Mouse (Mus musculus): ENCODE results near the gene Slc51b.

Slc51b gene

DNA sequence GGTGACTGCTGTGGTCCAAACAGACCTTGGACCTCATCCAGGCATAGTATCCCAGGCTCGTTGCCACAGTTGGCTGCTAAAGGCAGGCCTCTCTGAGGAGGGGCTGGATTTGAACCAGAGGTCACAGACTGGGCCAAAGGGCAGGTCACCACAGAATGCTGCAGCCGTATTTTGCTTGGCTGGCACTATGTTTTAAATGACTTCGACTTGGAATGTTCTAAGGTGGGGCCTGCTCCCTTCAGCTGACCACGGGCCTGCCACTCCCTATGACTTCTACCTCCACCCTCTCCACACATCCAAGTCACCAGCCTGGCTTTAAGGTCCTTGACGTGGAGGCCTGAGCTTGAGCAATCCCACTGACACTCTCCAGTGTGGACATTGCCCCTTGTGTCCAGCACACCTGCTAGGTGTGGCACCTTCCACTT lies 13.9 kb downstream of the Slc51b start:
- no peak for DNase-seq (ENCODE audit: low spot score)

DNA sequence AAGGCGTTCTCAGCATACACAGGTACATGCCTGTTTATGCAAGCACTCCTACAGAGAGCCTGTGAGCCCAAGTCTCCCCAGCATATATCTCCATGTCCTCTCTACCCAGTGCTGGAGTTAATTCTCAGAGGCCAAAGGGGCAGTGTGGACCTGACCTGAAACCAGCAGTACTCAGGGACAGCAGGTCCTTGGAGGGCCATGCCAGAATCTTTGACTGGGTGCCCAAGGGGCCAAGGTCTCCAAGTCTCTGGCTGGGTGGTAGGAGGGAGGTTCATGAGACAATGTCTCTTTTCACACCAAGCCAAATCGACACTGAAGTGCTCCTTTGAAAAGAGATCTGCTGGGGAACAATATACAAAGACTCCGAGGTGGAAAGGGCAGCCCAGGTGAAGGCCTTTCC lies 14.9 kb downstream of the Slc51b start:
- no peak for DNase-seq (ENCODE audit: low spot score)

DNA sequence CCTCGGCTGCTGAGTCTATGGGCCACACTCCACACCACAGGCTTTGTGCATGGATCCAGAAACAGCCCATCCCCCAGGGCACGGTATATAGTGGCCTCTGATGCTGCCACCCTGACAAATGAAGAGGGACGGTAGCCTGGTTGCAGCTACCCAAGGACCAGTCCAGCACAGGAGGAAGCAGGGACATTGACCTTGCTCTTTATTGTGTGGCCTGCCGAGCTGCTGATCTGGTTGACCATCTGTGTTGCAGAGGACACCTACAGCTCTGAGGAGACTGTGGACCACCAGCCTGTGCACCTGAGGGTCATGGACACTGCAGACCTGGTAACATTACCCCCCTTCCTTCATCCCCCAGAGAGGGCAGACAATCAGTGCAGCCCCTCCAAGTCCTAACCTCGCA lies 15.4 kb downstream of the Slc51b start:
- no peak for DNase-seq (ENCODE audit: low spot score)

DNA sequence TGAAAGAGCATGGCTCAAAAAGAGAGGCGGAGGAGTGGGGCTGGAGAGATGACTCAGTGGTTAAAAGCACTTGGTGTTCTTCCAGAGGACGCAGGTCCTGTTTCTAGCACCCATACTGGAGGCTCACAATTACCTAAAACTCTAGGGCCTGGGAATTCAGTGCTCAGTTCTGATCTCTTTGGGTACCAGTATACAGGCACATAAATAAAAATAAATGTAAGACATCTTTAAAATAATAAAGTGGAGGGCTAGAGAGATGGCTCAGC lies 17.6 kb downstream of the Slc51b start:
- no peak for DNase-seq (ENCODE audit: low spot score)

DNA sequence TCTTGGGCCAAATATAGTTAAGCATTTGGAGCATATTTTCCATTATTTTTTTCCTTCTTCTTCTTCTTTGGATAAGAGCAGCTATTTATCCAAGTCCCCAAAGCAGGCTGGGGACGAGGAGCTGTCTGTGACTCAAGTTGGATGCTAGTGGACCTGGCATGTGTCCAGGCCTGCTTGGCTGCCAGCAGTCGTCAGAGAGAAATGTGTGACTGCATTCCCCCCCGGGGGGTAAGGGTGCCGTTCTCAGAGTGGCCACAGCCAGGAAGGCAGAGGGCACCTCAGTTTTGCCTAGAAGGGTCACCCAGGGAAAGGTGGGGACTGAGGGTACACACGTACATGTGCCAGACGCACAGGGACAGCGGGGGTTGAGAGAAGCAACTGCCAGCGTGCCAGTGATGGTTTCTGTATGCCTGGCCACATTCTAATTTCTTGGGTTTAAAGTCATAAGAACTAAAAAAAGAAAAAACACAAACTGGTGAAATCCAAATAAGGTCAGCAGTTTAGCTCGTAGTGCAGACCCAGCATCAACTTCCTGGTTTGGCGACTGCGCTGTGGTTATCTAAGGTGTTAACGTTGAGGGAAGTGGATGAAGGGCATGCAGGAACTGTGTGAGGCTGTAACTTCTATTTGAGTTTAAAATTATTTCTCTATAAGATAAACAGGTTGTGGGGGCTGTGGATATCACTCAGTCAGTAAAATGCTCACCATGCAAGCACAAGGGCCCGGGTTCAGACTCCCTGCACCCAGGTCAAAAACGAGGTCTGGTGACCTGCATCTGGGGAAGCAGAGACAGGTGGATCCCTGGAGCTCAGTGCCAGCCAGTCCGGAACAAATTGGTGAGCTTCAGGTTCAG lies 18.2 kb downstream of the Slc51b start:
- peak; percentile 82 for DNase-seq (ENCODE audit: low spot score)

DNA sequence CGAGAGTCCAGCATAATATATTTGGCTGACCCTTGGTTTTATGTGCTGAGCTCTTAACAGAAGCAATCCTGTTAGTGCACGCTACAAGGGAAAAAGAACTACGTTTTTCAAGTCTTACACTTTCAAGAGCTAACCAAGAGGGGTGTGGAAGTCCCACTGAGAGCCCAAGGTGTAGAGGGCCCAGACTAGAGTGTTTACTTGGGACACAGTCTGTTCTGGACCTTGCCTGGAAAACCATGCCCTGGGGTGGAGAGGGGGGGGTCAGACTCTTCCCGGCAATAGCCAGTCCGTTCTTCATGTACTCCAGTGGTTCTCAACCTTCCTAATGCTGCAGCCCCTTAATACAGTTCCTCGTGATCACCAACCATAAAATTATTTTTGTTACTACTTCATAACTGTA lies 22.8 kb downstream of the Slc51b start:
- no peak for DNase-seq (ENCODE audit: low spot score)

DNA sequence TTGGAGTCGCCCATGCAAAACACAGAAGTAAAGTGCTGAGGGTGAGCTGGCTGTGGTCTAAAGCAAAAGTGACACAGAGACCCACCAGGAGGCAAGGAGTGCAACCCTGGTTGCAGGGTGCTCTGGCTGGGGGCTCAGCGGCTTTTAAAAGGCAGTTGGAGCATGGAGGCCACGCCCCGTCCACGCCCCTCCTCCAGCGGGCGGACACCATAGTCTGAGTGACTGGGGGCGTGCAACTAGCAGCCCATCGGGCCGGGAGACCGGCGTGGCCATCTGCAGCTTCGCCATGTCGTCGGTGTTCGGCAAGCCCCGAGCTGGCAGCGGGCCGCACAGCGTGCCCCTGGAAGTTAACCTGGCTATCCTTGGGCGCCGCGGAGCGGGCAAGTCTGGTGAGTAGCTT lies 24.5 kb downstream of the Slc51b start, which contains the start of gene Rasl12:
Gene Rasl12, plus strand, starts transcription at position 228 of the 400 bp plus-strand sequence.
- DNase-seq (ENCODE audit: low spot score), result peak; percentile 91

DNA sequence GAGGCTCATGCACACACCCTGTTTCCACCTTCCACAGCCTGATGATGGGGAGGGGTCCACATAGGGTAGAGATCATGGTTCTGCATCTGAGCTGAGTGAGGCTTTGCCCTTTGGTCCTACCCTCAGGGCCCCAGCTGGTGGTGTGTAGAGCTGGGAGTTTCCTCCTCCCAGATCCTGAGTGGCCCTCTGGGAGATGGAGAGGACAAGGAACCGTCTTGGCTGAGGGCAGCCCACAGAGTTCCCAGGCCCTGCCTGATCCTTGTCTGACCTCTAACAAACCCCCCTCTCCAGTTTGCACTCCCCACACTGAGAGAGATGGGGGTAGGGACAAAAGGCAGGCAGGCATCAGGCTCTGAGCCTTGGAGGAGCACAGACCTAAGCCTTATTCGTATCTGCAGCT lies 28.4 kb downstream of the Slc51b start:
- no peak for DNase-seq (ENCODE audit: low spot score)

DNA sequence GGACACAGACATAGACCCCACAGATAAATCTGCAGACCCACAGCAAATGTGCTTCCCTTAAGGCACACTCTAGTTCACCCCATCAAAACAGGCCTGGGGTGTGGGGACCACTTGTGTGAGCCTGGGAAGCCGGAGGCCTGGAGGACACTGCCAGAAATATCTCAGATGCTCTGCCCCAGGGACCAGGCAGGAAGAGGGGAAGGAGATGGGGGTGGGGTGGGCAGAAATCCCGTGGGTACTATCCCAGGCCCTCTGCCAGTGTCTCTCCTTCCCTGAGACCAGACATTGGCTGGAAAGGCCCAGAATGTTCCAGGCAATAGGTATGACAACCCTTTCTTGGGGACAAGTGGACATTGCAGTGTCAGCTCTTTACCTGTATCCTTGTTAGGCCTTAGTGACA lies 29.1 kb downstream of the Slc51b start:
- no peak for DNase-seq (ENCODE audit: low spot score)

DNA sequence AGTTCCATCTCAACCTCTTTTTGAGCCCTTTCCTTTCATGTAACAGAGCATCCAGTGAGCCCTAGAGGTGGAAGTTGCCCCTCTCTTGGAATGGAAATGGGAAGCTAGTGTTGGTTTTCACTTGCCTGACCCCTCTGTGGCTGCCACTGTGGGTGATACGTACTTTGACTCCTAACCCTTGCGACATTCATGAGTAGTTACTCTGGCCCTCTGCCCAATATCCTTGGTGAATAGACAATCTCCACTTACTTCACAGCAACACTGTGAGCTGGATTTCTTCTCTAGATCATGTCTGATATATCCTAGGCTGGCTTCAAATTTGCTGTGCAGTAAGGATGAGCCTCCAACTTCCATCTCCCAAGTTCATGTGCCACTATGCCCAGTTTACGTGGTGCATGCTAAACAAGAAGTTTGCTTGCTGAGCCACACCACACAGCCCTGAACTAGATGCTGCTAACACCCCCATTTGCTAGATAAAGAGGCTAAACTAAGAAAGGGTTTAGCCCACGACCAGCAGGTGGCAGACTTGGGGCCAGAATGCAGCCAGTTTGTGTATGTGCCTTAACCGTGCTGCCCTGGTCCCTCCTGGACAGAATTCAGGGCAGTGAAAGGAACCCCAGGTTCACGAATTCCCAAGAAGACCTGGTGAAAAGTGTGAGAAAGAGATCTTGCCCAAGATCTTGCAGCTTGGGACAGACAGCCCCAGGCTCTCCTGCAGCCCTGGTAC lies 30.0 kb downstream of the Slc51b start:
- peak; percentile 89 for DNase-seq (ENCODE audit: low spot score)

DNA sequence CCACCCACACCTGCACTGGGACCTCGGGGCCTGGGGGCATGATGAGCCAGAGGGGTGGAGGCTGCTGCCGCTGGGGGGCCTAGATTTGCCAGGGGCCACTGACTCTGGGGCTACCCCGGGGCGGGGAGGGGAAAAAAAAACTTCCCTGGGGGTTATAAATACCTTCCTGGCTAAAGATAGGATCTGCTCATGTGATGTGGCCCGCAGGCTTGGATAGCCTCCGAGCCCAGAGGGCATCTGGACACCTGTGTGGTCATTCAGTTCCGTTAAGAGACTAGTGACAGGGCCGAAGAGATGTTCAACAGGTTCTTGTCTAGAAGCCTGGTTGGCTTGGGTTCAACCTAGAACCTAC lies 31.2 kb downstream of the Slc51b start, which contains the start of gene Kbtbd13:
Gene Kbtbd13, minus strand, starts transcription at position 40 of the 352 bp plus-strand sequence.
- DNase-seq (ENCODE audit: low spot score), result no peak

DNA sequence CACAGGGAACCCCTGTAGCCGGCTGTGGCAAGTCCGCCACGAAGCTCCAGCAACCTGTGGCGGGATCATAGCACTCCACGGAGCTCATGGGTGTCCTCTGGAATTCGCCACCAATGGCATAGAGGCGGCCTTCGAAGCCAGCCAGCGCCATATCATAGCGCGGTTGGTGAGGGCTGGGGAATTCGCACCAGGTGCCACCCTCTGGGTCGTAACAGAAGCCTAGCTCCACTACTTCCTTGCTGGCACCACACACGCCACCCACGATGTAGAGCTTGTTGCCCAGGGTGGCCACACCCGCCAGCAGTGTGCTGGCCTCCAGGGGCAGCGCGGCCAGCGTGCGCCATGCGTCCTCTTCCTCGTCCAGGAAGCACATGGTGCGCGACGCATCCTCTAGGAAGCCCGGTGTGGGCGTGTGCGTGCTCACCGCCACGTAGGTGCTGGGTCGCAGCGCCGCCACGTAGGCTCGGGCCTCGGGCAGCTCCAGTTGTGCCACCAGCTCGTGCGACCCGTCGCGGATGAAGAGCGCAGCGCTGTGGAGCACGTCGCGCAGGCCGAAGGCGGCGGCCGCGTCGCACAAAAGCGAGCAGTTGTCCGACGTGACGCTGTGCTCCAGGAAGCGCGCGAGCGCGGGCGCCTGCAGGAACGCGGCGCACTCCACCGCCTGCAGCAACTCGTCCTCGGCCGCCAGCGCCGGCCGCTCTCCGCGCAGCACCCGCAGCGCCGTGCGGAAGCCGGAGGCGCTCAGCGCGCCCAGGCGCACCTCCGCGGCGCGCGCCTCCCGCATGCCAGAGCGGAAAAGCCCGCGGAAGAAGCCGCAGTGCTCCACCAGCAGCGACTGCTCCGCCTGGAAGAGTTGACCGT lies 31.8 kb downstream of the Slc51b start:
- DNase-seq (ENCODE audit: low spot score), result no peak

DNA sequence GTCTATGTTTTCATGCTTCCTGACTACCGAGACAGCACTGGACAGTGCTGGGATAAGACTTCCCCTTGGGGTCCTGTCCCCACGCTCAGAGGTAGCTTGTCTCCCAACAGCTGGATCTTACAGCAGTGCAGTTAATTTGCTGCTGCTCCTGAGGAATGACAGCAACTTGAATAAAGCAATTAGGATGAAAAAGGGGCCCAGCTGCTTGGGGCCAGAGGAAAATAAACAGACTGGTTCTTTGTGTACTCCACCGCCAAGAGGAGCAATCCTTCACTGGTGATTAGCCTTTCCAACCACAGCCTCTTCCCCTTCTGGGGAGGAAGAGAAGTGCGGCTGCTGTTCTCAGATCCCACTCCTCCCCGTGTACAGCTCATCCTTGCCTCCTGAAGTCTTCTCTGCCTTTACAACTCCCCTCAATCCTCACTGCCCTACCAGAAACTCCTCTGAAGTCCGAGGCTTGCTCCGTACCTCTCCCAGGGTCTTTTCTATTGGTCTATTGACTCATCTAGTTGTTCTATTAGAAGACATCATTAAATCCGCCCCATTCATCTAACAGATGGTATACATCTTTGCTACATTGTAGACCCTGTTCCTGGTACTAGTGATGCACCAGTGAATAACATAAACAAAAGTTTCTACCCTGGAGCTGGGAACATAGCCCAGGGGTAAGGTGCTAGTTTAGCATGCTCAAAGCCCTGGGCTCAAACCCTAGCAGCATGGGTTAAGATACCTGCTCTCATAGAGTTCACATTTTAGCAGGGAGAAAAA lies 36.2 kb downstream of the Slc51b start:
- DNase-seq (ENCODE audit: low spot score), result no peak

DNA sequence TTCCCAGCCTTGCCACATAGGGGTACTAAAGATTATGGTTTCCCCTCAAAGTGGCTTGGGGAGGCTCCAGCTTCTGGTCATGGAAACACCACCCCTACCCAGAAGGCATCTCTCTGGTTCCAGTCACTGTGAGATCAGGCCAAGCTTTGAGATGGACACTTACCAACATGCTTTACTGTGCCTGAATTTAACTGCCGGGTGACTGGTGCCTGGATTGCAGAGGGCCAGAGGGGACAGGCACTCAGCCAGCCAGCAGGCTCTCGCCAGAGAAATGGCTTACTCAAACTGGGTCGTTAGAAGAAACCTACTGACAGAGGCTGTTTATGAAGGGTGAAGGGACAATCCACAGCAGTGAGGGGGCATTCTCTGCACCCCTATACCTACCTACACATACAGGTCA lies 38.5 kb downstream of the Slc51b start:
- no peak for DNase-seq (ENCODE audit: low spot score)

DNA sequence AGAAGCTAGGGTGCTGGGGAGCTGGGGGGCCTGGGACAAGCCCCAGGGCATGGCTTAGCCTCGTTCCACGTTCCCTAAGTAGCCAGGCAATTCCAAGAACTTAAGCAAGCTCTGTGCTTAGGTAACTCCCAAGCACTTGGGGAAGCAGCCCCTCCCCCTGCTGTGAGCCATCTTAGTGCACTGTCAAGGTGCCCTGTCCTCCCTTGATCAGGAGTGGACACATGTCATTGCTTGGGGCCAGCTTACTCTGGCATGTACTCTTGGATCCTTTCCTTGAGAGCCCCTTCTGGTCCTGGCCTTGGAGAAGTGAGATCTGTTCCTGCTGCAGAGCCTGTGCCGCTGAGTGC lies 40.0 kb downstream of the Slc51b start:
- no peak for DNase-seq (ENCODE audit: low spot score)

DNA sequence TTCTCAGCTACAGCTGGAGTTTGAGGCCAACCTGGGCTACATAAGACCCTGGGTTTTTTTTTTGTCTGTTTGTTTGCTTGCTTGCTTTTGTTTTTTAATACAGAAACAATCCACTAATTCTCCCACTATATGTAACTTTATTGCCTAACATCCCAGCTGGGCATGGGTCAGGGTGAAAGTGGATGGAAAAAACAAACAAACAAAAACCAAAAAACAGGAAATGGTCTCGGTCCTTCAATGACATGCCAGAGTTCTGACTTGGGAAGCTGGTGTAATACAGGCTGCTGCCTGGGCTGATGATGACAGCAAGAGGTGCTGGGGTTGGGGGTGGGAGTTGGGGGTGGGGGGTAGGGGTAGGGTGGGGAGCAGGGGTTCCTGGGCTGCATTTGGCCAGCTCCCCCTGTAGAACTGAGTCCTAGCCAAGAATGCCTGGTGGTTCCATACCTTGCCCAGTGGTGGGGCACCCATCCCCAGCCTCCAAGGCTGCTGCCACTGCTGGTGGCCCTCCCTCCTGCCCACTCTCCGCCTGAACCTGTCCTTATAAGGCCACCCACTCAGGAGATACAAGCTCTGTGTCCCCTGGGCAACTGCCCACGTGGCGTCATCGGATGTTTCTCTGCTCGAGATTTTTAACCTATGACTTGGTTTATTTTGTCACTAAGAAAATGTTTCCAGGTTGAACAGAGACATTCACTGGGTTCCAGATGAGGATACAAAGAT lies 40.6 kb downstream of the Slc51b start:
- DNase-seq (ENCODE audit: low spot score), result no peak

DNA sequence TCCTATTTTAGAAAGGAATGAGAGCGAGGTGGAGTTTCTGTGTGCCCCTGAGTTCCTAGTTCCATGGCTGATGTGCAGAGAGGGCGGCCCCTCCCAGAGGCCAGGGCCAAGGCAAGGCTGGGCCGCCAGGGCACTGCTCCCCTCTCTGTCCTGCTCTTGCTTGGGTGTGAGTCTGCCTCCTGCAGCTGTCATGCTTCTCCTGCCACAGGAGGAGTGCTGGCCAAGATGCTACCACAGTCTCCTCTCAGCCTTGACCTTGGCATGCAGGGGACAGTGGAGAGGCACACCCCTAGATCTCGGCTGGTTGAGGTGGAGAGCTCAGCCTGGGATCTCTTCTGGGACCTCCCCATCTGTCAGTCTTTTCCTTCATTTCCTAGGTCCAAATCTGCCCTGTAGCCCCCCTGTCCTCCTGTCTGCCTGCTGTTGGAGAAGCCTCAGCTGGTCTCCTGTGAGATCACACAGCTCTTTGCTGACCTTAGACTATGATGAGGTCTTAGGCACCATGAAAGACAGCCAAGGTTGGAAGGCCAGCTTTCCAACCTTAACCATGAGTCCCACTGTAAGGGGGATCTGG lies 41.7 kb downstream of the Slc51b start:
- DNase-seq (ENCODE audit: low spot score), result no peak

DNA sequence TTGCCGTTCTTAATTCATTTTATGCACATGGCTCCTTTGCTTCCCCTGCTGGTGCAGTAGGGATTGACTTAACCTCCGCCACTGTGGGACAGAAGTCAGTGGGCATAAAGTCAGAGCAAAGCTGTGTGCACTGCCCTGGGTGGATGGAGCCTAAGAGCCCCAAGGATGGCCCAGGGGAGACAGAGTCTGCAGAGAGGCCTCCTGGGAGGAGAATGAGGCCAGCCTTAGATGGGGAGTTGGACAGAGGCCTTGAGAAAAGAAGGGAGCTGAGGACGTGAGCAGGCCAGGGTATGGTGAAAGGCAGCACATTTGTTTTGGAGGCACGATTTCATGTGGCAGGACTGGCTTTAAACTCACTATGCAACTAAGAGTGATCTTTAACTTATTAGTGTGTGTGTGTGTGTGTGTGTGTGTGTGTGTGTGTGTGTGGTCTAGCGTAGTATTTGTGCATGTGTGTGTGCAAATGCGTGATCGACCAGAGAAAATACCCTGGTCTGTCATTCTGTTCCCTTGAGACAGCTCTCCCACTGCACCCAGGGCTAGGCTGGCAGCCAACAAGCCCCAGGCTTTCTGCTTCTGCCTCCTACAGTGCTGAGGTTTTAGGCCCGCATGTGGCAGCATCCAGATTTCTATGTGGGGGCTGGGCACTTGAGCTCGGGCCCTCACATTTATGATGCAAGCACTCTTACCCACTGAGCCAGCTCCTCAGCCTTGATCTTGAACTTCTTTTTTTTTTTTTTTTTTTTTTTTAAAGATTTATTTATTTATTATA lies 47.4 kb downstream of the Slc51b start:
- no peak for DNase-seq (ENCODE audit: low spot score)

DNA sequence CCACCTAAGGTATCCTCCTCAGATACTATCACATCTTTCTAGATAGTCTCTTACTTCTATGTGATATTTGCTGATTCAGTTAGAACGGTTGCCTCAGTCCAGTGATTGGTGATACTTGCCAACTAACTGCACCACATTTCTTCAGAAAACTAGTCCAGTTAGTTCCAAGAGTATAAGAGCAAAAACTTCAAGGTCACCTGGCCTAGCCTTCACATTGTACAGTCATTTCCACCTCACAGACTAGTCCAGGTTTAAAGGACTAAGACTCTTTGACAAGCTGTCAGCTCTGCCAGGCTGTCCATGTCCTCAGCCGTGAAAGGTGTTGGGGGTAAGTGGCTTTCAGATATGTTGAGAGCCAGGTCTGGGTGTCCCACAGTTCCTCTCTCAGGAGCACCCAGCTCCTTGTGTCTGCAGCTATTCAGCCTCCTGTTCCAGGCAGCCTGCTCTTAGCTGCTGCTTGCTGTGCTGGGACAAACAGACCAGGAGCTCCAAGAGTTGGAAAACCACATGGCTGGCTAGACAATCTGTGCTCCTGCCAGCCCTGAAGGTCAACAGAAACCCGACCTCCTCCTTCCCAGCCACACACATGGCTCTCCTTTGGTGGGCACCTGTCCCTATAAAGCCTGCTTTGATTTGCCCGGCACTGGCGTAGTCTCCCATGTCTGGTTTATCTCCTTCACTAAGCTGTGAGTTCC lies 48.1 kb downstream of the Slc51b start:
- DNase-seq (ENCODE audit: low spot score), result no peak

DNA sequence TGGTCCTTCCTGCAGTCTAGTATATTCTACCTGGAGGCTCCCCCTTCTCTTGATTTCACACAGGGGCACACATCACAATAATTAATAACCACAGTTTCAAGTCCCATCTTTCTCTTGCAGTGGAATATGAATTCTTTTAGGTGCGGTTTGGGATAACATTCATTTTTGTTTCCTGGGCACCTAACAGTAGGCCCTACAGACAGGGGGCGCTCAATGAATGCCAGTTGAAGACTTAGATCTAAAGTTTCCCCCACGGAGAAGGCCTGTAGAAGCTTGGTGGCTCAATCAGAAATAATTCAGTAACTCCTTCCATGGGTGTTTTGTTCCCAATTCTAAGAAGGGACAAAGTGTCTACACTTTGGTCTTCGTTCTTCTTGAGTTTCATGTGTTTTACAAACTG lies 50.3 kb downstream of the Slc51b start:
- DNase-seq (ENCODE audit: low spot score), result peak; percentile 79

Measured in testis, postnatal 10 days (tissue).